Mouse (Mus musculus): ENCODE measurements around the gene Myt1l. TPM values are rescaled to one million over a fixed set of nuclear protein-coding genes. Genes with fewer than 3 reads are reported as not detected.

Gene Myt1l
- polyA plus RNA-seq, 1 experiment from 2014 or later: 5.1 TPM

- Histone ChIP-seq H3K27ac (ENCODE audit: low read length) (no peak overlapping the region), H3K4me2 (replicated peaks; ENCODE audit: low read depth, low read length) (no peak overlapping the region), H3K9me3 (ENCODE audit: control insufficient read depth, low read depth, low read length) (no peaks in the 10 kb centered on the region), H3K9ac (replicated peaks; ENCODE audit: low read depth, low read length) (no peak overlapping the region), H3K27me3 (ENCODE audit: control insufficient read depth, insufficient read depth, low read length) (no peaks in the 10 kb centered on the region), H3K4me3 (ENCODE audit: low read depth, low read length) (no peak overlapping the region), H3K4me1 (ENCODE audit: control insufficient read depth, insufficient read depth, low read length) (no peaks in the 10 kb centered on the region), H3K36me3 (ENCODE audit: control insufficient read depth, insufficient read depth, low read length) (no peaks in the 10 kb centered on the region)
- ATAC-seq (ENCODE audit: insufficient number of reproducible peaks, insufficient read depth, low FRiP score, low read depth): no peak
- 69% methylated on average over 3 of the region's 3 CpGs for WGBS
These were observed 243.6 kb downstream of the Myt1l start for GRCm38 (mm10) chr12:29771791-29772190.

- Histone ChIP-seq H3K4me3 (ENCODE audit: low read depth, low read length) (no peak overlapping the region), H3K9ac (replicated peaks; ENCODE audit: low read depth, low read length) (no peak overlapping the region), H3K4me2 (replicated peaks; ENCODE audit: low read depth, low read length) (no peak overlapping the region), H3K36me3 (ENCODE audit: control insufficient read depth, insufficient read depth, low read length) (no peaks in the 10 kb centered on the region), H3K27me3 (ENCODE audit: control insufficient read depth, insufficient read depth, low read length) (no peaks in the 10 kb centered on the region), H3K9me3 (ENCODE audit: control insufficient read depth, low read depth, low read length) (no peaks in the 10 kb centered on the region), H3K4me1 (ENCODE audit: control insufficient read depth, insufficient read depth, low read length) (no peaks in the 10 kb centered on the region), H3K27ac (ENCODE audit: low read length) (no peak overlapping the region)
- no peak for ATAC-seq (ENCODE audit: insufficient number of reproducible peaks, insufficient read depth, low FRiP score, low read depth)
These were observed 244.2 kb downstream of the Myt1l start for GRCm38 (mm10) chr12:29772401-29772800.

GRCm38 (mm10) chr12:29778901-29779300 is 250.7 kb downstream of the Myt1l start:
- WGBS: 84% methylated on average over 2 of the region's 2 CpGs
- Histone ChIP-seq H3K4me3 (ENCODE audit: low read depth, low read length) (no peak overlapping the region), H3K9me3 (ENCODE audit: control insufficient read depth, low read depth, low read length) (no peaks in the 10 kb centered on the region), H3K9ac (replicated peaks; ENCODE audit: low read depth, low read length) (no peak overlapping the region), H3K36me3 (ENCODE audit: control insufficient read depth, insufficient read depth, low read length) (no peaks in the 10 kb centered on the region), H3K27ac (ENCODE audit: low read length) (no peak overlapping the region), H3K4me2 (replicated peaks; ENCODE audit: low read depth, low read length) (no peak overlapping the region), H3K27me3 (ENCODE audit: control insufficient read depth, insufficient read depth, low read length) (no peaks in the 10 kb centered on the region), H3K4me1 (ENCODE audit: control insufficient read depth, insufficient read depth, low read length) (no peaks in the 10 kb centered on the region)
- no peak for ATAC-seq (ENCODE audit: insufficient number of reproducible peaks, insufficient read depth, low FRiP score, low read depth)

- H3K27me3 ChIP-seq (ENCODE audit: control insufficient read depth, insufficient read depth, low read length): no peaks in the 10 kb centered on the region
- no peaks in the 10 kb centered on the region for H3K9me3 ChIP-seq (ENCODE audit: control insufficient read depth, low read depth, low read length)
- H3K4me1 ChIP-seq (ENCODE audit: control insufficient read depth, insufficient read depth, low read length): no peaks in the 10 kb centered on the region
- no peak overlapping the region for H3K4me2 ChIP-seq (replicated peaks; ENCODE audit: low read depth, low read length)
- ATAC-seq (ENCODE audit: insufficient number of reproducible peaks, insufficient read depth, low FRiP score, low read depth): peak; percentile 74; the same call in 1 of the 2 replicates
- no peak overlapping the region for H3K9ac ChIP-seq (replicated peaks; ENCODE audit: low read depth, low read length)
- H3K27ac ChIP-seq (ENCODE audit: low read length): no peak overlapping the region
- no peak overlapping the region for H3K4me3 ChIP-seq (ENCODE audit: low read depth, low read length)
- H3K36me3 ChIP-seq (ENCODE audit: control insufficient read depth, insufficient read depth, low read length): no peaks in the 10 kb centered on the region
- 21% methylated on average over 16 of the region's 16 CpGs for WGBS
These were observed 261.3 kb downstream of the Myt1l start for GRCm38 (mm10) chr12:29789319-29790050.

- Histone ChIP-seq H3K9me3 (ENCODE audit: control insufficient read depth, low read depth, low read length) (no peaks in the 10 kb centered on the region), H3K27ac (ENCODE audit: low read length) (no peak overlapping the region), H3K4me1 (ENCODE audit: control insufficient read depth, insufficient read depth, low read length) (no peaks in the 10 kb centered on the region), H3K9ac (replicated peaks; ENCODE audit: low read depth, low read length) (no peak overlapping the region), H3K27me3 (ENCODE audit: control insufficient read depth, insufficient read depth, low read length) (no peaks in the 10 kb centered on the region), H3K36me3 (ENCODE audit: control insufficient read depth, insufficient read depth, low read length) (no peaks in the 10 kb centered on the region), H3K4me3 (ENCODE audit: low read depth, low read length) (no peak overlapping the region), H3K4me2 (replicated peaks; ENCODE audit: low read depth, low read length) (no peak overlapping the region)
- no peak for ATAC-seq (ENCODE audit: insufficient number of reproducible peaks, insufficient read depth, low FRiP score, low read depth)
- WGBS: 29% methylated on average over 4 of the region's 4 CpGs
These were observed 261.8 kb downstream of the Myt1l start for GRCm38 (mm10) chr12:29790051-29790386.

GRCm38 (mm10) chr12:29792998-29793397 is 264.8 kb downstream of the Myt1l start:
- Histone ChIP-seq H3K9ac (replicated peaks; ENCODE audit: low read depth, low read length) (no peak overlapping the region), H3K4me2 (replicated peaks; ENCODE audit: low read depth, low read length) (no peak overlapping the region), H3K27me3 (ENCODE audit: control insufficient read depth, insufficient read depth, low read length) (no peaks in the 10 kb centered on the region), H3K4me3 (ENCODE audit: low read depth, low read length) (no peak overlapping the region), H3K9me3 (ENCODE audit: control insufficient read depth, low read depth, low read length) (no peaks in the 10 kb centered on the region), H3K36me3 (ENCODE audit: control insufficient read depth, insufficient read depth, low read length) (no peaks in the 10 kb centered on the region), H3K27ac (ENCODE audit: low read length) (no peak overlapping the region), H3K4me1 (ENCODE audit: control insufficient read depth, insufficient read depth, low read length) (no peaks in the 10 kb centered on the region)
- WGBS: 80% methylated on average over 5 of the region's 5 CpGs
- ATAC-seq (ENCODE audit: insufficient number of reproducible peaks, insufficient read depth, low FRiP score, low read depth): no peak

GRCm38 (mm10) chr12:29795107-29795673 is 267.0 kb downstream of the Myt1l start:
- ATAC-seq (ENCODE audit: insufficient number of reproducible peaks, insufficient read depth, low FRiP score, low read depth): no peak
- Histone ChIP-seq H3K9ac (replicated peaks; ENCODE audit: low read depth, low read length) (no peak overlapping the region), H3K9me3 (ENCODE audit: control insufficient read depth, low read depth, low read length) (no peaks in the 10 kb centered on the region), H3K27me3 (ENCODE audit: control insufficient read depth, insufficient read depth, low read length) (no peaks in the 10 kb centered on the region), H3K4me2 (replicated peaks; ENCODE audit: low read depth, low read length) (no peak overlapping the region), H3K36me3 (ENCODE audit: control insufficient read depth, insufficient read depth, low read length) (no peaks in the 10 kb centered on the region), H3K27ac (ENCODE audit: low read length) (no peak overlapping the region), H3K4me1 (ENCODE audit: control insufficient read depth, insufficient read depth, low read length) (no peaks in the 10 kb centered on the region), H3K4me3 (ENCODE audit: low read depth, low read length) (no peak overlapping the region)
- WGBS: 76% methylated on average over 5 of the region's 5 CpGs

GRCm38 (mm10) chr12:29798595-29799391 is 270.6 kb downstream of the Myt1l start:
- Histone ChIP-seq H3K4me1 (ENCODE audit: control insufficient read depth, insufficient read depth, low read length) (no peaks in the 10 kb centered on the region), H3K9ac (replicated peaks; ENCODE audit: low read depth, low read length) (no peak overlapping the region), H3K4me3 (ENCODE audit: low read depth, low read length) (no peak overlapping the region), H3K9me3 (ENCODE audit: control insufficient read depth, low read depth, low read length) (no peaks in the 10 kb centered on the region), H3K27me3 (ENCODE audit: control insufficient read depth, insufficient read depth, low read length) (no peaks in the 10 kb centered on the region), H3K36me3 (ENCODE audit: control insufficient read depth, insufficient read depth, low read length) (no peaks in the 10 kb centered on the region), H3K27ac (ENCODE audit: low read length) (no peak overlapping the region), H3K4me2 (replicated peaks; ENCODE audit: low read depth, low read length) (no peak overlapping the region)
- ATAC-seq (ENCODE audit: insufficient number of reproducible peaks, insufficient read depth, low FRiP score, low read depth): no peak
- WGBS: 33% methylated on average over 3 of the region's 3 CpGs

Measured in stomach, embryonic 14.5 days (tissue).